Mouse (Mus musculus): ENCODE results near the gene Psmc2.

The Psmc2 gene

DNA sequence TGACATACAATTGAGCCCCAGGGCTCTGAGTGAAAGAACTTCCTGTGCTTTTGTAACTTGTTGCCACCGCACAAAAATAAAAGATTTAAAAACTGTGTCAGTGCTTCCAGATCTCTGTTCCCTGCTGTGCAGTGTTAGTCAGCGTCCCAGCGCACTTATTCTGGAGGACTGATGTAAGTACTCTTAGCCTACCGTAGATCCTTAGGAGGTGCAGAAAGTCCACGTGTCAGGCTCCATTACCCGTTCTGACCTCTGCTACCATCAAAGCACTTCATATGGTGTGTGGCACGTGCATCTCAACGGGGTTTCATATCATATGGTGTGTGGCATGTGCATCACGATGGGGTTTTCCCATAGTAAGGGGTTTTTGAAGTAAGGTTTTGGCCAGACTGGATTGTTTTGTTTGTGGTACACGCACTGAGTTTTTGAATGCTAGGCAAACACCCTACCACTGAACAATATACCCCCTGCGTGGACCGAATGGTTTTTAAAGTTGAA is 18.7 kb downstream of the Psmc2 start:
- in situ Hi-C loops (cut with MboI, MseI): no loop called here

DNA sequence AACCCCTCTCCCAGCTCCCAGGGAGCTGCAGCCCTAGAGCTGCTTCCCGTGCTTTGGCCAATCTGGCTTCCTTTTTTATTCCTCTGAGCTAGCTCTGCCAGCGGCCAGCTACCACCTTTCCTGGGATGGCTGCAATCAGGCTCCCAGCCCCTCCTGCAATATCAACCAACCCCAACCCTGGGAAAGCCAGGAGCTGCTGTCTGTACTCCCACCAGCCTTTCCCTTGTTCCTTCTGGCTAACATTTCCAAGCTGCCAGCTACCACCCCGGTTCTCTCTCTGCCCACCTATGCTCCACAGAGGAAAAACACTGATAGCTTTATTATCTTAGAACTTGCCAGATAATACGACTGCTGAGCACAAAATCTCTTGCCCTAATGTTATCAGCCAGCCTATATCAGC is 19.8 kb downstream of the Psmc2 start:
- in situ Hi-C loops (cut with MboI, MseI): no loop called here

DNA sequence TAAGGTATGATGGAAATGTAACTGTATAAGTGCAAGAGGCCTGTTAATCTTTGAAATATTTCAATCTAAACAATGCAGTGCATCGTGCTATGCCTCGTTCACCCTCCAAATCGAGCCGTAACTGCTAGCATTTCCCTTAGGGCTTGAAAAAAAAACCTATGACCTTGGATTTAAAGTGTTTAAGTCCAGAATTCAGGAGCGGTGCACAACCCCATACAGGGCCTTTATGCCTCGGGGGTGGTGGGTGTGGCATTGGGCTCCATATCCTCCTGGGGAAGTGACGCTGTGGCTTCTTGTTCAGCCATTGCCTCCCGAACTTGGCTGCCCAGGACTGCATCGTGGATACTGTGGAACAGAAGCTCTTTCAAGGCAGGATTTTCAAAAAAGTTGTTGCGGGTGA is 25.8 kb downstream of the Psmc2 start:
- in situ Hi-C loops (cut with MboI, MseI): no loop called here

DNA sequence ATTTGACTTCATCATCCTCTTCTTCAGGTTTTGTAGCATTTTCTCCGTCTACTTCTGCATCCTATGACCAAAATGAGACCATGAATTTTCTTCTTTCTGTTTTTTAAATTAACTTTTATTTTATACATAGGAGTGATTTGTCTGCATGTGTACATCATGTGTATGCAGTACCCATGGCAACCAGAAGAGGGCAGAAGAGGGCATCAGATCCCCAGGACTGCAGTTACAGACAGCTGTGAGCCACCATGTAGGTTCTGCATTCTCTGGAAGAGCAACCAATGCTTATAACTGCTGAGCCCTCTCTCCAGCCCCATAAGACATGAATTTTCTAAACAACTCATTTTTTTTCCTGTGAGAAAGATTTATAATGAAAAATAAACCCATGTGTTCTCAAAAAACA is 28.9 kb downstream of the Psmc2 start:
- in situ Hi-C loops (cut with MboI, MseI): no loop called here

DNA sequence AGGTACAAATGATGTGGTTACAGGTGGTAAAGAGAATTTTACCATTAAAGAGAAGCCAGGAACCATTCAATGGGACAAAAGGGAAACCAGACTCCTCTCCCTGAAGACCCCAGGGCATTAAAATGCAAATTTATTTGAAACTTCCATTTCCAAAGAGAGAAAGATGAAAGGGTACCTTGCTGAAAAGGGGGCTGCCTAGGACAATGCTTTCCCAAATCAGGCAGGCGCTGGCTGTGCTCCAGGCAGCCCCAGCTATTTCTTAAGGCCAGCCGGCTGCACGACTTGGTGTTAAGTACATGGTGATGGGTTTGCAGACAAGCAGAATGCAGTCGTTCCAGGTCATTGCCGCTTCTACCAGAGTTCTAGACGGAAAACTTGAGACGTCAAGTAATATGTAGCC is 41.3 kb downstream of the Psmc2 start:
- in situ Hi-C loops (cut with MboI, MseI): no loop called here

DNA sequence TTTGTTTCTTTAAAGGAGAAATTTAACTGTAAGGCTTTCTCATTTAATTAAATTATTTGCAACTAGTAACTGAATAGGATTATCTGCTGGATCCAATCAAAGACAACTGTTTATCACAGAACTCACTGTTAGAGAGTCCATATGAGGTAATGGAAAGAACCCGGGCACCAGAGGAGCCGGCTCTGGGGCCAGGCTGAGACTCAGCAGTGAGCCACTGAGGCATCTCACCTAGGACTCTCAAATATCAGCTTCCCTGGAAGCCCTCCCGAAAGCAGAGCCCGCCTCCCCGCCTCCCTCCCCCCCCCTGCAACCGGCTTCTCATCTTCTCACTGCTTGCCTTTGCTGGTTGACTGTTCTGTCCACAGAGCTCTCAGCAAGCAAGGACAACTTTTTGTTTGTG is 42.6 kb downstream of the Psmc2 start:
- in situ Hi-C loops (cut with MboI, MseI): no loop called here

DNA sequence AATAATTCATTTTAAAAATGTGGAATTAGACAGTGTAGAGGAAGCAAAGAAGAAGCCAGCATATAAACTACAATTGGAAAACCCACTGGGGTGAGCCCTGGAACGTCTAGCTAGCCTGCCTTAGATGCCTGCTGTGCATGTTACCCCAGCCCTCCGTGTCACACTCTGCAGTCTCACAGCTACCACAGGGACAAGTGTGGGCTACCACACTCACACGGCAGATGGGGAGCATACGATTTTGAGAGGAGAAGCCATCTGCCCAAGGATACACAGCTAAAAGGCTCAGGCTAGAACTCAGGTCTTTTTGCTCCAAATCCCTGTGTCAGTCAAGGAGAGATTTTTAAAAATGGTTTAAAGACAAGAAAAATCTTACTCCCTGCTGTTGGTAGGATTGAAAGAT is 43.8 kb downstream of the Psmc2 start:
- in situ Hi-C loops (cut with MboI, MseI): no loop called here

DNA sequence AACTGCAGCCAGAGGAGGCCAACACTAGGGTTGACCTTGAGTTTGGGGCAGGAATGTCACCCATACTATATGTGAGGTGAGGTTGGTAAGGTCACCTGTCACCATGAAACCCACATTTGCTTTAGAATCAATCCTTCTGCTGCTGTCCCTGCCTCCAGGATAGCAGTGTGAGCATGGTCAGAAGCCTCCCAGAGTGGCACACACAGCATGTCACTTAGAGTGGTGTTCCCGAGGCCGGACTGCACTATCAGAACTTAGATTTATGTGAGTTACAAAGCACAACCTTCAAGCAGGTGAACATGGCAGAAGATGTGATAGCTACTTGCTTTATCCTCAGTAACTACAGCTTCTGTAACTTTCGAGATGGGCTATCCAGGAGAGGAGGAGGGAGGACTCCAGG is 46.7 kb downstream of the Psmc2 start:
- in situ Hi-C loops (cut with MboI, MseI): no loop called here

DNA sequence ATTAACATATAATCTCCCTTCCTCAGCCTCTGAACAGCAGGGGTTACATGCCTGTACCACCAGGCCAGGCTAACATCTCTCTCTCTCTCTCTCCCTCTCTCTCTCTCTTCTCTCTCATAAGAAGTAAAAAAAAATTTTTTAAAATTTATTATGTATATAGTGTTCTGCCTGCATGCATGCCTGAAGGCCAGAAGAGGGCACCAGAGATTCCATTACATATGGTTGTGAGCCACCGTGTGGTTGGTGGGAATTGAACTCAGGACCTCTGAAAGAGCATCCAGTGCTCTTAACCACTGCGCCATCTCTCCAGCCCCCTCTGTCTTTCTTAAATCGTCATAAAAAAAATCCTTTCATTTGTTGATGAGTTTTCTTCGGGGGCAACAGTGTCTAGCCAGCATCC is 59.6 kb downstream of the Psmc2 start:
- in situ Hi-C loops (cut with MboI, MseI): no loop called here

DNA sequence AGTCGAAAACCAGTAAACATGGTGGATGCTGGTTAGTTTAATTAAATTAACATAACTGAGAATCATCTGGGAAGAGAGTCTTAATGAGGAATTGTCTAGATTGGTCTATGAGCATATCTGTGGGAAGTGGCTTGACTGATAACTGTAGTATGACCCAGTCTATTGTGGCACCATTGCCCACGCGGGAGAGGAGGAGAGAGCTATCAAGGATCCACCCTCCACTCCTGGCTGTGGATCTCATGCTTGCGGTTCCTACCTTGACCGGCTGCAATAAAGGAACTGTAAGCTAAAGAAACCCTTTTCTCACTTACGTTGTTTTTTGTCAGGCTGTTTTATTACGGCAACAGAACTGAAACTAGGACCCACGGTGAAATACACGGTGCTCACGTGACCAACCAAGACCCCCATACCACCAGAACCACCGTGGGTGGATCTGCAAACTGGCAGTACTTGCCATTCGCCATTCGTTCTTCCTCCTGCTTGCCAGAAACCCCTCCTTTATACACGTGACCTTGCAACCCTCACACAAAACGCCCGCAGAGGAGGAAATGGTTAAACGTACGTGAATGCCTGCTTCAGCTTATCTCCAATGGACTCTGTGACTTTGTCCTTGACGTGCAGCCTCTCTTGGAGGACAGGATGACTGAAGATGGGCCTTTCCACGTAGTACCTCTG is 61.7 kb downstream of the Psmc2 start:
- in situ Hi-C loops (cut with MboI, MseI): no loop called here

DNA sequence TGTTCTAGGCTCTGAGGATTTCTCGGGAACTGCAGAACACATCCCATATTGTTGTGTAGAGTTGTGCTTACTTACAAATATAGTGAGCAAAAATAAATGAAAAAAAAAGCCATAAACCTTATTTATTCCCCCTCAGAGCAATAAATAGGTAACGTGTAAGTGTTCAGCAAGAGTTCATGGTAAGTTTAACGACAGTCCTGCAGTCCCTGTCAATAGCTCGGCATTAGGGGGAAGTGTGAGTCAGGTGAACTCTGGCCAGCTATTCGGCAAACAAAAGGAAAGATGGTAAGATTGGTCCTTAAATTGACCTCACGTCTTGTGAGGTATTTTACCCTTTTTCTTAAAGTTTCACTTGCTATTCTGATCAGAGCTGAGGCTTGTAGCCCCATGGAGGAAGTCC is 62.4 kb downstream of the Psmc2 start:
- in situ Hi-C loops (cut with MboI, MseI): no loop called here

DNA sequence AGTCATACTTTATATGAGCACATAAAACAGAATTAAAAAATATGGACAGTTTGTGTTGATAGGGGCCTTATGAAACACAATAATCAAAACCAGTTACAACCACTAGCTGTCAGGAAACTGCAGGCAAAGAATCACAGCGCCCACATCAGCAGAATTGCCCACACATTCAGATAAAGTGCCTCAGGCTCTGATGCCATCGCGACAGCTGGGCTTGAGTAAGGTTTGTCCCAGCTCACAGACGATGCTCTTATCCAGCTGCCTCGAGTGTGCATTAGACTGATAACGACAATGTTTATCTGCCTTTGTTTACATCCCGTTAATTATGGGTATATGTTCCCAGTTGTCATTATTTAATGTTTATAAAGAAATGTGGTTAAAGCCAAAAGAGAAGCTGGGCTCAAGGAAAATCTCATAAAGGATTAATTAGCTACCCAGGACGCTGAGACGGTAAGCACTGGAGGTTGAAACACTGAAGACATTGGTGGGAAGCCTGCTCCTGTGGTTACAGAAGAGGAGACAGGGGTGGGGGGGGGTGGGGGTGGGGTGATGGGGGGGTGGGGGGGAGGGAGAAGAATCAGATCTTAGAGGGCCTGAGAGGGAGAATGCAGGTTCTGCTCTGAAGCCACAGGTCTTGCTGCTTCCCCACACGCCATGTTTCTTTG is 66.7 kb downstream of the Psmc2 start:
- in situ Hi-C loops (cut with MboI, MseI): no loop called here
